Mouse (Mus musculus): Measurements from ENCODE around the gene Ebpl. TPM values are rescaled to one million over a fixed set of nuclear protein-coding genes. Genes with fewer than 3 reads are reported as not detected.

Gene Ebpl
- total RNA-seq, 2 experiments from 2014 or later: 2.3 to 4.0 TPM

- peak; percentile 57 to 68 for DNase-seq
Observed at GRCm38 (mm10) chr14:61327618-61328450, 32.4 kb downstream of the Ebpl start.

GRCm38 (mm10) chr14:61327007-61327406, 33.2 kb downstream of the Ebpl start:
- DNase-seq: peak; percentile 57 to 61

GRCm38 (mm10) chr14:61322740-61323139, 37.5 kb downstream of the Ebpl start:
- no peak for DNase-seq

- no peak for DNase-seq
Observed at GRCm38 (mm10) chr14:61321200-61321599, 39.0 kb downstream of the Ebpl start.

GRCm38 (mm10) chr14:61320765-61321164, 39.5 kb downstream of the Ebpl start:
- peak; percentile 25 to 64 for DNase-seq

GRCm38 (mm10) chr14:61316861-61317260, 43.4 kb downstream of the Ebpl start:
- DNase-seq: peak; percentile 50 to 69

- no peak for DNase-seq
Observed at GRCm38 (mm10) chr14:61310963-61311362, 49.3 kb downstream of the Ebpl start.

- DNase-seq: no peak
Observed at GRCm38 (mm10) chr14:61310036-61310772, 50.0 kb downstream of the Ebpl start.

GRCm38 (mm10) chr14:61309593-61309992, 50.6 kb downstream of the Ebpl start, which contains the start of gene Arl11:
TSS of gene Arl11 (plus strand) at chr14:61309753.
- no peak for DNase-seq

- no peak for DNase-seq
Observed at GRCm38 (mm10) chr14:61303969-61304609, 56.1 kb downstream of the Ebpl start.

GRCm38 (mm10) chr14:61302428-61302827, 57.8 kb downstream of the Ebpl start:
- DNase-seq: no peak

- no peak for DNase-seq
Observed at GRCm38 (mm10) chr14:61301323-61301722, 58.9 kb downstream of the Ebpl start.

- no peak for DNase-seq
Observed at GRCm38 (mm10) chr14:61299810-61300209, 60.4 kb downstream of the Ebpl start.

- DNase-seq: peak; percentile 62 to 68
Observed at GRCm38 (mm10) chr14:61294738-61295079, 65.5 kb downstream of the Ebpl start.

- peak; percentile 68 to 75 for DNase-seq
Observed at GRCm38 (mm10) chr14:61293884-61294737, 66.1 kb downstream of the Ebpl start.

GRCm38 (mm10) chr14:61290664-61291063, 69.6 kb downstream of the Ebpl start:
- DNase-seq: peak; percentile 69 to 73

- no peak for DNase-seq
Observed at GRCm38 (mm10) chr14:61288606-61289286, 71.5 kb downstream of the Ebpl start.
